Mouse (Mus musculus) frontal cortex, postnatal 14 days (tissue): Measurements from ENCODE around the gene Psmd4.
"Not testable (repeated sequence)": the region's sequence is repeated elsewhere in the genome, so short reads cannot be mapped to it uniquely, and the experiment has no call there.

Source experiments
- DNase-seq, 2 experiments: peaks; one replicate each; pipeline ENCODE4 v3.0.0; 2022; ENCODE audit warnings: low spot score in 2 of 2

Gene Psmd4

DNA sequence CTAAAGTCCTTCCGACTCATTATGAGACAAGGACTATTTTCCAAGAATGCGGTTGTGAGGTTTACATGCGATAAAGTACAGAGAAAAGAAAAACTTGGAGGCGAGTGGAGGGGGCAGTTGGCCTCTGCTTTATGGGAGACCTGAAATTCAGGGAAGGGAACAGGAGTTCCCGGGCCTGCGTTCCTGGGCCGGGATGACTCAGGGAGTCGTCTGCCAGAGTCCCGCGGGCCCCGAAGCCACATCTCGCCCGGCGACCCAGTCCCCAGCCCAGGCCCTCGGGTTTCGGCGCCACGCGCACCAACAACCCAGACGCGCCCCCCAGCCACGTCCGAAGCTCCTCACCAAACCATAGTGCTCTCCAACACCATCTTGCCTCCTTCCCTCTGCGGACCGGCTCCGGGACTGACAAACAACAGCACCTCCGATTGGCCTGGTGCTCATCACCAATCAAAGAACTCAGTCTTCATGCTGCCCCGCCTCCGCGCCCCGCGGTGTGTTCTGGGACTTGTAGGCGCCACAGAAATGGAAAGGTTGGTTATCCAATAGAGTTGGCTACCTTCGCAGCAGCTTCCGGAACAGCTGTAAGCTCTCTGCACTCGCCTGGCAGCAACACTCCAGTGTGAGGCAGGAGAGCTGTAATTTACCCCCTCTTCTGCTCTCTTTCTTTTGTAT is at the start of gene Psmd4:
Gene Psmd4 (minus strand): TSS at position 449 of the 672 bp plus-strand sequence.
- peak; percentile 97 for DNase-seq

DNA sequence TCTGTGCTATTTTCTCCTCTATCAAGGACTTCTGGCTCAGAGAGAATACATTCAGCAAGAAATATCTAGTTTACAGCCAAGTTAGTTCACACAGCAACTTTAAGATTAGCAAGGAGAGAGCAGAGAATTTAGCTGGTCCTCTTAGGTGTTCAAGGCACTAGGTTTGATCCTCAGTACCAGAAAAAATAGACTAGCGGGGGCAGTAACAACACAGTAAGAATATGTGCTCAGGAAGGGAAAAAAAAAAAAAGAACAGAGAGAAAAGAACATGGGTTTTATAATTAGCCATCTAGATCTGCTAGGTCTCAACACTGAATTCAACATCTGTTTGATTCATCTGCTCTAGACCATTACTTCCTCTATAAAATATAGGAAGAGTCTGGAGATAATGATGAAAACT is 45.7 kb upstream of the Psmd4 start:
- no peak for DNase-seq

- no peak for DNase-seq
Measured at GRCm38 (mm10) chr3:95071606-95072005, 29.2 kb upstream of the Psmd4 start.

DNA sequence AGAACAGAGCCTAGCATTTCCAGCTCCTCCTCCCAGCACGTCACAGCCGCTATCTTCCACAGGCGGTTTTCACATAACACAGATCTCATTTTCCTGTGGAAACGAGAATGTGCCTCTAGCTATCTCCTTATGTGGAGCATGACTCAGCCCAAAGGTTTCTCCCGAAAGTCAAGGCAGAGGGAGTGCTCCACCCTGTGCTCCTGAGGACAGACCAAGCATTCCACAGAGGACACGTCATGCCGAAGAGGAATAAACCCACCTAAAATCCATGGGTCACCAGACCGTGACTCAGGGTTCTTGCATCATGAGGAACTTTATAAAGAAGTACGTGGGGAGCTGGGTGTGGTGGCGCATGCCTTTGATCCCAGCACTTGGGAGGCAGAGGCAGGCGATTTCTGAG is 24.2 kb upstream of the Psmd4 start:
- no peak for DNase-seq

DNA sequence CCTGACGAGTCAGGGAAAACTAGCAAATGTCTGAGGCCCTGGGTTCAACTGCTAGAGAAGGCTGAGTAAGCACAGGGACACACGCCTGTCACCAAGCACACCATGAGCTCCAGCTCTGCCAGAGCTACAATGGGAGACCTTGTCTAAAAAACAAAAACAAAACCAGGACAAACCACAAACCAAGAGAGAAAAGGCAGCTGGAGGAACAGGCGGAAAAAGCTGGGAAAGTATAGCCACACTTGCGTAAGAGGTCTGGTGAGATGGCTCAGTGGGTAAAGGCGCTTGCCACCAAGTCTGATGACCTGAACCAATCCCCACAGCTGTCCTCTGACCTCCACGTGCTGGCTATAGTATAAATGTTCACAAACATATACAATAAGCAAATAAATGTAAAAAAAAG is 23.7 kb upstream of the Psmd4 start:
- DNase-seq = no peak

DNA sequence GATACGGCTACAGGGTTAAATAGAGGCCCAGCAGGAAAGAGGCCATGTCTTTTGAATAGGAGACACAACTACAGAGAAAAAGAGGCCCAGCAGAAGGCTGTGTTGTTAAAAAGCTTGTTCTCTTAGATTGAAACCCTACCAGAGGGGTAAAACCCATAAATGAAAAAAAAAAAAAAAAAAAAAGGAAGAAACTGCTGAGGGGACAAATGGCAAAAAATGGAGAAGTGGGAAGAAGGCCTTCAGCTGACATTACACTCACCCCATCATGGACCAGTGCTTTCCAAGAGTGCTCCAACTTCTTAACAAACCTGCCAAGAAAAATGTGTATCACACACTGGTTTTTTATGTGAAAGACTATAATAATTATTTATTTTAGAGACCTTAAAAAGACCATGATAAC is 23.1 kb upstream of the Psmd4 start:
- no peak for DNase-seq

- no peak for DNase-seq
Measured at GRCm38 (mm10) chr3:95063741-95064140, 21.3 kb upstream of the Psmd4 start.

DNA sequence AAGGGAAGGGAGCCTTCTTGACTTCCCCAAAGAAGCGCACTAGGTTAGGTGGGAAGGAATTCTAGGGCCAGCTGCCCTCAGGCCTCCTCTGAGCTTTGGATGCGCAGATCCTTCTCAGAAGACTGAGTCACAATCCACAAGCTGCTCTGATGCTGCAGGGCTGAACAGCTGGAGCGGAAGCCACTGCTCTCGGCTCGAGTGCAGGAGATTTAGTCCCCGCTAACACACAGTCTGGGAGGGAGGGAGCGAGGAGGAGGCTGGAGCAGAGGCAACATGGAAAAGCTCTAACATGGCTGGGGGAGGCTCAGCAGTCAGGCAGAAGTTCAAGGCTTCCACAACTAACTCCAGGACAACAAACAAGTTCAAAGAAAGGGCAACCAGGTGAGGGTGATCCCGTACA is 15.7 kb upstream of the Psmd4 start:
- peak in 1 of 2 experiments; percentile 26 for DNase-seq

DNA sequence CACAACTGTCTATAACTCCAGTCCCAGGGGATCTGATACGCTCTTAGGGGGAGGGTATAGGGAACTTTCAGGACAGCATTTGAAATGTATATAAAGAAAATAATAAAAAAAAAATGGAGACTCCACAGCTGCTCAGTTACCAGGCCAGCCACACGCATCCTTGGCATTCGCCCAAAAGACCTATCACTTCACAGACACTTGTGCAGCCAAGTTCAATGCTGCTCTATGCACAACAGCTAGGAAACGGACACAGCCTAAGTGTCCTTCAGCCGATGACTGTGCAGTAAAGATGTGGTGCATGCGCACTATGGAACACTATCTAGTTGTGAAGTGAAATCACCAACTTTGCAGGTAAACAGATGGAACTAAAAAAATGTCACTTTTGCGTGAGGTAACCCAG is 13.9 kb upstream of the Psmd4 start:
- no peak for DNase-seq

- DNase-seq = no peak
Measured at GRCm38 (mm10) chr3:95054481-95055260, 12.3 kb upstream of the Psmd4 start.

- DNase-seq = no peak
Measured at GRCm38 (mm10) chr3:95053701-95054100, 11.3 kb upstream of the Psmd4 start.

DNA sequence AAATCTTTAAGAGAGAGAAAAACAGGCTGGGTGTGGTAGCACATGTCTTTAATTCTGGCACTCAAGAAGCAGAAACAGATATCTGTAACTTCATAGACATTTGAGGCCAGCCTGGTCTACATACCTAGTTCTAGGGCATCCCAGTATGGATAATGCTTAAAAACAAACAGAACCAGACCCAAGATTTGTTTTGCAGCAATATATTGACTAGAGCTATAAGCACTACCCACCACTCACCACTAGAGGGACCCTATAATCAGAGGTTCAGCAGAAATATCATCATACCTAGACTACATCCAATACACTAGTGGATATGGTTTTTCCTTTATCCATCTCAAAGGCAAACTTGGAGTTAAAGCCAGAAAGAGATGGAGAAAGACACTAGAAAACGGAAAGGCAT is 10.5 kb upstream of the Psmd4 start:
- no peak for DNase-seq

- DNase-seq = no peak
Measured at GRCm38 (mm10) chr3:95047914-95048313, 5.5 kb upstream of the Psmd4 start.

DNA sequence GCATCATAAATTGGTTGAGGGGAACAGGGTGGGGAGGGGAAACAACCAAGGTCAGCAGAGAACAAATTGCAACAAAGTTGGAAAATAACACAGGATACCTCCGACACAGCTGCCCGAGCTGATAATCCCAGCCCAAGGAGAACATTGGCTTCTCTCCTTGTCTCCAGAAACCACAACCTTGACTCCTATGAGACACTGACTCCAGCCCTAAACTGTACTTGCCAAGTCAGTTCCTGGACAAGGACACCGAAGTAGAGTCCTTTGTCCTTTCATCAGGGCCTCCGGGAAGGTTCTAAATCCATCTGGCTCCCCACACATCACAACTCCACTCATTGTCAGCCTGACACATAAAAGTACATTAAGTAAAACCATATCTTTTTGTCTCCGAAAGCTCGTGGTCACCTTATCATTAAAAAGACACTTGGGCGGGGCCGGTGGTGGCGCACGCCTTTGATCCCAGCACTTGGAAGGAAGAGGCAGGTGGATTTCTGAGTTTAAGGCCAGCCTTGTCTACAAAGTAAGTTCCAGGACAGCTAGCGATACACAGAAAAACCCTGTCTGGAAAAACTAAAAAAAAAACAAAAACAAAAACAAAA is 4.1 kb upstream of the Psmd4 start:
- DNase-seq = no peak

DNA sequence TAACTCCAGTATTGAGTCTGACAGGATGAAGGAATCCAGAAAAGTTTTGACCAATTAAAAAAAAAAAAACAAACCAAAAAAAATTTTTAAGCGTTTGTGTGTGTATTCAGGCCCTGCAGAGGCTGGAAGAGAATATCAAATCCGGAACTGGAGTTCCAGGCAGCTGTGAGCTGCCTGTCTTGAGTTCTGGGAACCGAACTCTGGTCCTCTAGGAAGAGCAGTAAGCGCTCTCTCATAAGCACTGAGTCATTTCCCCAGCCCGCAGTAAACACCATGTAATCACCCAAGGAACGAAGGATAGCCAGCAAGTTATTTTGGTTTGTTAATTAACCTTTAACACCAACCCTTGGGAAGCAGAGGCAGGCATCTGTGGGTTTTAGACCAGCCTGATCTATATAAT is 837 bp upstream of the Psmd4 start:
- DNase-seq = no peak

DNA sequence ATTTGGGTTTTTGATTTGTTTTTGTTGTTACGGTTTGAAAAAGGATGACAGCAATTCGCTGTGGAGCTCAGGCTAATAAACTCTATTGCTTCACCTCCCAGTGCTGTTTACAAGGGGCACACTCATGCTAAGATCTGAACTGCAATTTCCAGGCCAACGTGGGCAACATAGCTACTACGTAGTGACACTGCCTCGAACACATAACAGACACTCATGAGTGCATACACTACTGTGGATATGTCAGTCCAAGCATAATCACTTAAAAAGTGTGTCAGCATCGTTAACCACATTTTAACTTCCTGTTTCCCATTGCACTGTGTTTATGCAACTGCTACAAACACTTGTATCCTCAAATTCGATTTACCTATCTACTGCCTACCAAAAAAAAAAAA is 420 bp upstream of the Psmd4 start:
- DNase-seq = no peak

GRCm38 (mm10) chr3:95041625-95042024 is 789 bp downstream of the Psmd4 start:
- DNase-seq = no peak

DNA sequence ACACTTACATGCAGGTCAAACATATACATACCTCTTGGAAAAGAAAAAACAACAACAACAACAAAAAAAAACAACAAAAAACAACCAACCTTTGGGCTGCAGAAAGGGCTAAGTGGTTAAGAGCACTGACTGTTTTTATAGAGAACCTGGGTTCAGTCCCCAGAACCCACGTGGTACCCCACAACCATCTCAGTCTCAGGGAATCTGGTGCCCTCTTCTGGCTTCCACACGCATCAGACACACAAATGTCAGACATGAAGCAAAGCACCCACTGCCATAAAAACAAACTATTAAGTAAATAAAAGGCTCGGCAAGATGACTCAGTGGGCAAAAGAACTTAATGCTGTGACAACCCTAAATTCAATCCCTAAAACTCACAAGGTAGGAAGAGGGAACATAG is 12.5 kb downstream of the Psmd4 start:
- no peak for DNase-seq

- DNase-seq = not testable (repeated sequence)
Measured at GRCm38 (mm10) chr3:95029291-95029827, 13.1 kb downstream of the Psmd4 start.

- no peak for DNase-seq
Measured at GRCm38 (mm10) chr3:95028603-95029002, 13.8 kb downstream of the Psmd4 start.

DNA sequence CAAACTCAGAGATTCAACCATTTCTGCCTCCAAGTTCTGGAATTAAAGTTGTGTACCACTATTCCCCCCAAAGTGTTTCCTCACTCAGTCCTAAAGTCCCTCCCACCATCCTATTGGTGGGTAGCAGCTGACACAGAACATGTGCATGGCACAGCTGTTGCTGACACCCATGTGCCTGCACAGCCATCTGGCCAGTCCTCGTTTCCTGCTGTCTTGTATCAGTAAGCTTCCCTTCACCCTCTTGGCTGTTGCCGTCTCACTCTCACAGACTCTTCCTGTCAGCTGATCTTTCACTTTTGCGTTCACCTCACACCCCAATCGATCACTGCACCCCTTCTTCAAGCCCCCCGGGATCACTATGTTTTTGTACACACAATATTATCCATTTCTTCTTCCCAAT is 14.7 kb downstream of the Psmd4 start:
- peak in 1 of 2 experiments; percentile 41 for DNase-seq

DNA sequence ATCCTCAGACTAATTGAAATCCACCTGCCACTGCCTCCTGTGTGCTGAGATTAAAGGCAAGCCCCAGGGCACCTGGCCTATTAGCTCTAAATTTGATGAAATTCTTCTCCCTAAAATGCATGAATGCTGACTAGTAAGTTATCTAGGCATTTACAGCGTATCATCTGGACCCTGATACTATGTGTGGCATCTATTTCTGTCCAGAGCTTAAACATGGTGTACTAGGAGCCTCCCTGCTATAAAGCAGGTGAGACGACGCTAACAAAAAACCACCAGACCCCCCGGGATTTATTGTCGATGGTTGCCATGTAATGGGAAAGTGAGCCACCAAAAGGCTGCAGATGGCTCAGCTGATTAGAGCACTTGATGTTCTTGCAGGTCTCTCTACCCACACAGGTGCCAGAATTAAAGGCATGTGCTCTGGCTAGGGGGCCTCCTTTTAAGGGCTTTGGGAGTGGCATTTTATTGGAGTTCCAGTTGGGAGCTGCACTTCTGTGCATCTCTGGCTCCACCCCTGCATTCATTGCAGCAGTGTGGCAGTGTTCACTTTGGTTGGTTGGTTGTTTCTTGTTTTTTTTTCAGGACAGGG is 15.3 kb downstream of the Psmd4 start:
- DNase-seq = no peak
